Mouse (Mus musculus): ENCODE data around the gene Sec14l5. TPM values are rescaled to one million over a fixed set of nuclear protein-coding genes. Genes with fewer than 3 reads are reported as not detected.
A peak's percentile ranks its signal among the peaks of the same experiment; 100 is the strongest.
"Not testable (repeated sequence)": the region's sequence is repeated elsewhere in the genome, so short reads cannot be mapped to it uniquely, and the experiment has no call there.

Sec14l5 gene
- polyA plus RNA-seq, 1 experiment from 2014 or later: 0.04 TPM

GRCm38 (mm10) chr16:5221403-5221802, 74.5 kb downstream of the Sec14l5 start:
- TF ChIP-seq CTCF (IDR thresholded peaks at IDR 0.05; ENCODE audit: low read depth) (no peak), EP300 (optimal IDR thresholded peaks at IDR 0.05) (no peak)
- Histone ChIP-seq H3K27ac (replicated peaks) (no peak overlapping the region), H3K4me3 (ENCODE audit: low read depth, low read length) (no peak overlapping the region), H3K4me1 (replicated peaks; ENCODE audit: control insufficient read depth, insufficient read depth) (no peaks in the 10 kb centered on the region), H3K36me3 (ENCODE audit: control insufficient read depth, insufficient read depth, low read length) (no peaks in the 10 kb centered on the region), H3K27me3 (ENCODE audit: control insufficient read depth, insufficient read depth, low read length) (no peaks in the 10 kb centered on the region), H3K9ac (ENCODE audit: low read length) (no peak overlapping the region), H3K9me3 (ENCODE audit: control insufficient read depth, low read length) (no peaks in the 10 kb centered on the region), H3K4me2 (replicated peaks; ENCODE audit: low read depth) (no peak overlapping the region)
- DNase-seq (ENCODE audit: low spot score) (no peak), ATAC-seq (ENCODE audit: low FRiP score, low TSS enrichment) (no peak)
- WGBS: 32% methylated on average over 4 of the region's 4 CpGs

DNA sequence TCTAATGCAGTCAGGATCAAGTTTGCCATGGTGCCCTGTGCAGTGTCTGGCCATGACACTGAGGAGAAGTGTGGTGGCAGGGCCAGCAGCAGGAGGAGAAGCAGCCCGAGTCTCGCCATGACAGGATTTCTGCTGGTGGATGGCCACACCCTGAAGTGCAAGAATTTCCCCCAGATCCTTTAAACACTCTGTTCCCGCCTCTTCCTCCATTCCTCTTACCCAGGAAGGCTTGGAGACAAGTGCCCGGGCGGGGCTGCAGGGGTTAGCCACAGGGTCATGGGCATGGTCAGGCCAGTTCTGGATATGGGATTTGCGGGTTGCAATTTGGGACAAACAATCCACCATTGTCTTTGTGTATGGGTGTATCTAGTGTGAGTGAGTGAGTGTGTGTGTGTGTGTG, 75.2 kb downstream of the Sec14l5 start, which contains the start of gene AU021092:
Gene AU021092, minus strand, starts transcription at position 160 of the 400 bp plus-strand sequence.
- H3K9me3 ChIP-seq (ENCODE audit: control insufficient read depth, low read length): no peaks in the 10 kb centered on the region
- peak; percentile 22 for DNase-seq (ENCODE audit: low spot score)
- H3K27me3 ChIP-seq (ENCODE audit: control insufficient read depth, insufficient read depth, low read length): no peaks in the 10 kb centered on the region
- no peaks in the 10 kb centered on the region for H3K36me3 ChIP-seq (ENCODE audit: control insufficient read depth, insufficient read depth, low read length)
- H3K4me3 ChIP-seq (ENCODE audit: low read depth, low read length): no peak within 1 kb of the TSS
- 46% methylated on average over 6 of the region's 6 CpGs for WGBS
- H3K4me2 ChIP-seq (replicated peaks; ENCODE audit: low read depth): no peak within 1 kb of the TSS
- no peaks in the 10 kb centered on the region for H3K4me1 ChIP-seq (replicated peaks; ENCODE audit: control insufficient read depth, insufficient read depth)
- peak; percentile 56; the same call in 1 of the 2 replicates for ATAC-seq (ENCODE audit: low FRiP score, low TSS enrichment)
- no peak within 1 kb of the TSS for H3K9ac ChIP-seq (ENCODE audit: low read length)
- no peak for TF ChIP-seq EP300 (optimal IDR thresholded peaks at IDR 0.05)
- no peak for TF ChIP-seq CTCF (IDR thresholded peaks at IDR 0.05; ENCODE audit: low read depth)
- no peak within 1 kb of the TSS for H3K27ac ChIP-seq (replicated peaks)

DNA sequence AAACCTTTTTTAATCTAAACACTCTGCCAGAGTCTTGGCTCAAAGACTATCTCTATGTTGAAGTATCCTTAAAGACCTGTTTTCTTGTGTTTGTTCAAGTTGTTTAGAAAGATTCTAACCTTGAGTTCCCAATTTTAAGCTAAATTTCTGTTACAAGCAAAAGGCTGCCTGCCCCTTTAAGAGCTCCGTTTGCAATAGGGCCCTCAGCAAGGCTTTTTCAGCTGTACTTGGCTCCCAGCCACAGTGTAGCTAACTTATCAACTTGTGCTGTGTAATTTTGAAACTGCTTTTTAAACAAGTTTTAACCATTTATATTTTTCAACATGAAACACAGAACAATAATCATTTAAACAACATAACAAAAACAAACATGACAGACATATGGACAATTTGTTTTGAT, 79.6 kb downstream of the Sec14l5 start:
- not testable (repeated sequence) for H3K36me3 ChIP-seq (ENCODE audit: control insufficient read depth, insufficient read depth, low read length); ATAC-seq (ENCODE audit: low FRiP score, low TSS enrichment); H3K27me3 ChIP-seq (ENCODE audit: control insufficient read depth, insufficient read depth, low read length); H3K9me3 ChIP-seq (ENCODE audit: control insufficient read depth, low read length); H3K9ac ChIP-seq (ENCODE audit: low read length); H3K27ac ChIP-seq (replicated peaks); H3K4me1 ChIP-seq (replicated peaks; ENCODE audit: control insufficient read depth, insufficient read depth); H3K4me3 ChIP-seq (ENCODE audit: low read depth, low read length); DNase-seq (ENCODE audit: low spot score); H3K4me2 ChIP-seq (replicated peaks; ENCODE audit: low read depth)
- 2% methylated on average over 1 of the region's 1 CpGs for WGBS

DNA sequence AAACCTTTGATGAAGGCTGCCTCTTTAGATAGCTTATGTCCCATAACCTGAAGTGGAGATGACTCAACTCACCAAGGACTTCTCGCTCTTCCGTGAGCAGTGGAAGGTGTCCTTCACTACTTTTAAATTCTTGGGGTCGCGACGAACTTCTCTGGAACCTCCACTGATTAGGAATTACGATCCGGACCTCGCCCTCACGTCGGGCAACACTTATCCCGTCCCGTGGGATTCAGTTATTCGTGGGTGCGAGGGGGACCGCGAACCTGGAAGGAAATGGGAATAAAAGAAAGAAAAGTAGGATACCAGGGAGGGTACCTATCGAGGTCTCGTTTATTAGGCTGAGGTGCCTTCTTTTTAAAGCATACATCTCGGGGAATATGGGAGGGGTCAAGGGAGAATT, 80.6 kb downstream of the Sec14l5 start:
- ATAC-seq (ENCODE audit: low FRiP score, low TSS enrichment); H3K27me3 ChIP-seq (ENCODE audit: control insufficient read depth, insufficient read depth, low read length); H3K4me1 ChIP-seq (replicated peaks; ENCODE audit: control insufficient read depth, insufficient read depth); H3K4me2 ChIP-seq (replicated peaks; ENCODE audit: low read depth); H3K9ac ChIP-seq (ENCODE audit: low read length); H3K4me3 ChIP-seq (ENCODE audit: low read depth, low read length); H3K9me3 ChIP-seq (ENCODE audit: control insufficient read depth, low read length); DNase-seq (ENCODE audit: low spot score); H3K36me3 ChIP-seq (ENCODE audit: control insufficient read depth, insufficient read depth, low read length); H3K27ac ChIP-seq (replicated peaks): not testable (repeated sequence)
- 74% methylated on average over 19 of the region's 19 CpGs for WGBS

- not testable (repeated sequence) for DNase-seq (ENCODE audit: low spot score); H3K4me1 ChIP-seq (replicated peaks; ENCODE audit: control insufficient read depth, insufficient read depth); H3K27ac ChIP-seq (replicated peaks); H3K4me2 ChIP-seq (replicated peaks; ENCODE audit: low read depth); H3K27me3 ChIP-seq (ENCODE audit: control insufficient read depth, insufficient read depth, low read length); H3K9ac ChIP-seq (ENCODE audit: low read length); H3K4me3 ChIP-seq (ENCODE audit: low read depth, low read length); H3K36me3 ChIP-seq (ENCODE audit: control insufficient read depth, insufficient read depth, low read length); H3K9me3 ChIP-seq (ENCODE audit: control insufficient read depth, low read length)
- peak; percentile 63; the same call in 1 of the 2 replicates for ATAC-seq (ENCODE audit: low FRiP score, low TSS enrichment)
- WGBS: 72% methylated on average over 3 of the region's 3 CpGs
These were observed 81.2 kb downstream of the Sec14l5 start for GRCm38 (mm10) chr16:5228103-5228502.

GRCm38 (mm10) chr16:5232982-5233381, 86.1 kb downstream of the Sec14l5 start:
- Histone ChIP-seq H3K4me1 (replicated peaks; ENCODE audit: control insufficient read depth, insufficient read depth) (peaks cover 2% of the 10 kb centered on the region; the same call in 1 of the 2 replicates), H3K4me2 (replicated peaks; ENCODE audit: low read depth) (no peak overlapping the region; the same call in 1 of the 2 replicates), H3K9ac (ENCODE audit: low read length) (no peak overlapping the region), H3K27me3 (ENCODE audit: control insufficient read depth, insufficient read depth, low read length) (no peaks in the 10 kb centered on the region), H3K9me3 (ENCODE audit: control insufficient read depth, low read length) (no peaks in the 10 kb centered on the region), H3K4me3 (ENCODE audit: low read depth, low read length) (peak overlapping the region; percentile 91; the same call in 1 of the 2 replicates), H3K27ac (replicated peaks) (no peak overlapping the region), H3K36me3 (ENCODE audit: control insufficient read depth, insufficient read depth, low read length) (no peaks in the 10 kb centered on the region)
- no peak for DNase-seq (ENCODE audit: low spot score)
- peak; percentile 12 for ATAC-seq (ENCODE audit: low FRiP score, low TSS enrichment)
- TF ChIP-seq CTCF (IDR thresholded peaks at IDR 0.05; ENCODE audit: low read depth) (no peak), EP300 (optimal IDR thresholded peaks at IDR 0.05) (no peak)
- 65% methylated on average over 4 of the region's 4 CpGs for WGBS

Measured in stomach, postnatal 0 days (tissue).